Mouse (Mus musculus) embryo, embryonic 10.5 days (tissue): Measurements from ENCODE around the gene Hopx.

Experiments used
- DNase-seq: peaks from one replicate; pipeline ENCODE4 v3.0.0-alpha.2; 2015; ENCODE audit warnings: low spot score

Hopx gene

DNA sequence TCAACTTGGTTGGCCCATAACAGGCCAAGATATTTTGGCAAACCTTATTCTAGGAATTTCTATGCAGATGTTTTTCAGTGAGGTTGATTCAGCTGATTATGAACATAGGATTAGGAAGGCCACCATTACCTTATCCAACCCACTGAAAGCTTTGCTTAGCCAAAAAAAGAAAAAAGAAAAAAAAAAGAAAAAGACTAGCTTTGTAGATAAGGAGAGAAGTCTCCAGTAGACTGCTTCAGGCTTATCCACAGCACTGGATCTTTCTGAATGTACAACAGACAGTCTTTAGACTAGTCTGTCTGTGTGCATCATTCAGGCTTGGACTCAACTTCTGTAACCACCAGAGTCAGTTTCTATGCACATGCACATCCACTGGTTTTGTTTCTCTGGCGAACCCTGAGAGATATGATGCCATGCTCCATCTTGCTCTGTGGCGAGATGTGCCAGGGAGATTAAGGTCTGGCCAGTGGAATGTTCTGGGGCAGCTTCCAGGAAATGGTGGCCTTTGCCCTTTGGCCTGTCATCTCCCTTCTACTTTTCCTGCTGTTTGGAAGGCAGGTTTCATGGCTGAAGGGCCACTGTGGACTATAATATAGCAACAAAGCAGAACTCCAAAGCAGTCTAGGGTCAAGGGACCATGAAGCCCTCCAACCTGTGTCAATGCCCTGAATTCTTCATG, 17.7 kb upstream of the Hopx start:
- DNase-seq = no peak

DNA sequence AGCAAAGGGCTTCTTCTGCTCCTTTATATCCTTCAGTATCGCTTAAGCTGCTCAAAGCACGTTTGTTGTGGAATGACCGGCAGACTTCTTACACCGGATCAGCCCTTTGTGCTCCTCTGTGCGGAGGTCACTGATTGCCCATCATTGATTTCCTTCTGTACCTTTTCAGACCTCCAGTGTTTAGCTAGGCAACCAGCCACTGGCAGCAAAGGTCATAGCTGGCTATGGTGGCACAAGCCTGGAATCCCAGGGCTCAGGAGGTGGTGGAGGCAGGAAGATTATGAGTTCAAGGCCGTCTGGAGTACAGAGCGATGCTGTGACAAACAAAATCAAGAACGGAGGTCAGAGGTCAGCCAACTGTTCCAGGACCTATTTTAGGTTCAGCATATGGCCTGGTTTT, 17.0 kb upstream of the Hopx start:
- DNase-seq = no peak

DNA sequence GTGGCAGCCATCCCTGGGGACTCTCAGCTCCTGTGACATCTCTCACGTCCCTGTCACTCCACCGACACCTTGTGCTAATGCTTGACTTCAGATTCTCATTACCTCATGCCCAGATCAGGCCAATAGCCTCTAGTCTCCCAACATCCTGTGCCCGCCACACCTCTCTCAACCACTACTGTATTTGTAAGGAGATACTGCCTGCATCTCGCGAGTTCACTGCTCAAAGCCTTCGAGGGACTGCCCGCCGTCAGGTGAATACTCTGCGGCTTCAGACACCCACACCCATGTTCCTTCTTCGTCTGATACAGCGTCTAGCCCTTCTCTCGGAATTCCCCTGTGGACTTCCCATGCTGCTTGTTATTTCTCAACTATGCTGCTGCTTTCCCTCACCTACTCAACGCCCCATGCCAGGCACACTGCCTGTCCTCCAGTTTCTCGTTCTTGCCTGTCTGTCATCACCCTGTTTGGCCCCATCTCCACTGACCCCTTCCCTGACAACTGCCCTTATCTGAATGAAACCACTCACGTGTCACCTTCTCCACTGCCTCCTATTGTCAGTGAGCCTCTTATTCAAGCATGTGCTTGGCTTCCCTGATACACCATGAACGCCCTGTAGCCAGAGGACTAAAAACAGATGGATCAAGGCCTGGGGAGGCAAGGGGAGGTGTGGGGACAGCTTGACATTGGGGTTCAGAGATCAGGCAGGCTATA, 15.5 kb upstream of the Hopx start:
- no peak for DNase-seq

DNA sequence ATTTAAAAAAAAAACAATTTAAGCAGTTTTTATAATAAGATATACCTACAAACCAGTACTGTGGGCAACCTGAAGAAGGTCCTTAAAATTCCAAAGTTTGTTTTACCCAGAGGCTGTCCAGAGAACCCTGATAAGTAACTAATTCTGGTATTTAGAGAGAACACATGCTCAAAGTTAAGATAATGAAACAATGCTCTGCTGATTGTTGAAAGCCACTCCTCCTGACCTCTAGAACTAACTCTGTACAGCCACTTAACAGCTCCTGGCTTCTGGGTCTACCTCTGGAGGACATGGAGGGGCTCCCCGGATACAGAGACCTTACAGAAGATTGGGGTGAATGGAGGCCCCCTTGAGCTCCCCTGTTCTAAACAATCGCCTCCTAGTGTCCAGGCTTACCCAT, 15.0 kb upstream of the Hopx start:
- no peak for DNase-seq

DNA sequence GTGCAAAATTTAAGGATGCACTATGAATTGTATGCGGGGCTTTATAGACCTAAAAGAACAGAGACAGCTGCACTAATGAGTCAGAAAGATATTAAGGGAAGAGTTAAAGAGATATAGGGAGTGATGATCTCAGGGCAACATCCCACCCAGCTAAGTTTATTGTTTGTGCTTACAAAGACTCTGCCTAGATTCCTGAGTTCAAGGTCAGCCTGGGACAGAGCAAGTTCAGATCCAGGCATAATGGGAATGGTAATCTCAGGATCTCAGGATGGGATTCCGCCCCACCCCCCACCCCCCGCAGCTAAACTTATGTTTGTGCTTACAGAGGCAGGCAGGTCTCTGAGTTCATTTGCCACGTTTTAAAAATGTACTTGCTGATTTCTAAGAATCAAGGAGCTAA, 13.9 kb upstream of the Hopx start:
- DNase-seq = no peak

DNA sequence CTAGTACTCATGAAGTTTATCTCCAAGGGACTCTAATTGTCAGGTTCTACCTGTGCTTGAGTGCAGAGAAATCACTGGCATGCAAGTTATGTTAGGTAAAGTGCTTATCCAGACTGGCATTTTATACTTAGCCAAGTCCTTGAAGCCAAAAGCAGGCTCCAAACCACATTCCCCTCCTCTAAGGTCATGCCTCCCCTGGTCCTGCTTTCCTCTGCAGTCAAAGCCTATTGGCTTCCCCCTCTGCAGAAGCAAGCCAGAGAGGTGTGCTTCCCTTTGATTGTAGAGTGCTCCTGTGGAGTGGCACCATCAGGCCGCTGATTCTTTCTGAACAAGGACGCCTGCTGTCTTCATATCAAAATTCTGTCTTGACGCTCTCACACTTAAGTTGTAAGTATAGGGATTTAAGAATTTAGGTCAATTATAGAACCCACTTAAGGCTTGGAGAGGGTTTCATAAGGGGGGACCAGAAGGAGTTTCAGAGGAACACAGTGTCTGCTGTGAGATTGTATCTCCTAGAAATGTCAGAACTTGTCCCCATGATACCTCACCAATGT, 11.6 kb upstream of the Hopx start:
- DNase-seq = no peak

DNA sequence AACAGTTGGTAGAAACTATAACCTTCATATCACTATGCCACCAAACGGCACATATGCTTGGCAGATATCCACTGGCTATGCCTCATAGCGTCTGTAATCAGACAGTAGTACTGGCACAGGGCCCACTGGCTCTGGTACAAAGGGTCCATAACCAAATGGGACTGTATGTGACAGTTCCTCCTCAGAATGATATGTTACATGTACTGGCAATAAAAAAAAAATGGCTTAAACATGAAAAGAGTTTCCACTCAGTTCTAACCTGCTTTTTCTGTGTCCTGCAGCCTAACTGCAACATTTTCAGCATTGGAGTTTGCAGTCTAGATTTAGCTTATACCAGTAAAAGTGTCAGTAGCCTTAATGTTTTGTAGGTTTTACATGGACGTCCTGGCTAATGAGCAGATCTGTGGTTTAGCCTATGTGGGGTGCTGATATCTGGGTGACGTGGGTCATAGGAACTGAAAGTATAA, 9.9 kb upstream of the Hopx start:
- no peak for DNase-seq

DNA sequence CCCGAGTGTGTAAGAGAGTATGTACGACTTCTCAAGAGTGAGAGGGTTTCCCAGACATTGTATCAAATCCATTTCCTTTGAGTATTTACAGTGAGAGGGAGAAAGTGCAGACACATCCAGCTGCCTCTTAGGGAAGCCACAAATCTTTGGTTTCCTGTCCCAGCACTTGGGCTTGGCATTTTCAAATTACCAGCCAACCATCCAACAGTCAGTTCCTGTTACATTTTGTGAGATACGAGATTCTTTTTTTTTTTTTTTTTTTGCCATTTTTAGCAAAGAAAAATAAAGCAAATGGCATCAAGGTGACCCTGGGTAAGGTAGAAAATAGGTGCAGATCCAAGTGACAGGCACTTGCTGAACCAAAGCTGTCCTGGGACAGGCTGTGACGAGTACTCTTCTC, 9.2 kb upstream of the Hopx start:
- DNase-seq = no peak

DNA sequence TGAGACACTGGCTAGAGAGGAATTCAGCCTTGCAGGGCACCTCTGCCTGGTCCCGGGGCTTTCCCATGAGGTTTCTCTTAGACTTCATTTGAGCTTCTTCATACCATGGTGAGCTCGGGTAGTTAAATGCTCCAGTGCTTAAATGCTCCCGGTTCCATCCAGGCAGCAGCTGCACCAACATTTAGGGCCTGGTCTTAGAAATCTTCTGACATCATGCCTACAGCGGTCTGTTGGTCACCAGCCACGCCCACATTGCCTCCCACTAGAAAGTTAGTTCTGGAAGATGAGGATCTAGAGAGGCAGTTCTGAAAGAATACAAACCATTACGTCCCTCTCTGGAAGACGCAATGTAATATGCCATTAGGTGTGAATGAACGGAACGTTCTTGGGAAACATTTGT, 8.7 kb upstream of the Hopx start:
- DNase-seq = no peak

DNA sequence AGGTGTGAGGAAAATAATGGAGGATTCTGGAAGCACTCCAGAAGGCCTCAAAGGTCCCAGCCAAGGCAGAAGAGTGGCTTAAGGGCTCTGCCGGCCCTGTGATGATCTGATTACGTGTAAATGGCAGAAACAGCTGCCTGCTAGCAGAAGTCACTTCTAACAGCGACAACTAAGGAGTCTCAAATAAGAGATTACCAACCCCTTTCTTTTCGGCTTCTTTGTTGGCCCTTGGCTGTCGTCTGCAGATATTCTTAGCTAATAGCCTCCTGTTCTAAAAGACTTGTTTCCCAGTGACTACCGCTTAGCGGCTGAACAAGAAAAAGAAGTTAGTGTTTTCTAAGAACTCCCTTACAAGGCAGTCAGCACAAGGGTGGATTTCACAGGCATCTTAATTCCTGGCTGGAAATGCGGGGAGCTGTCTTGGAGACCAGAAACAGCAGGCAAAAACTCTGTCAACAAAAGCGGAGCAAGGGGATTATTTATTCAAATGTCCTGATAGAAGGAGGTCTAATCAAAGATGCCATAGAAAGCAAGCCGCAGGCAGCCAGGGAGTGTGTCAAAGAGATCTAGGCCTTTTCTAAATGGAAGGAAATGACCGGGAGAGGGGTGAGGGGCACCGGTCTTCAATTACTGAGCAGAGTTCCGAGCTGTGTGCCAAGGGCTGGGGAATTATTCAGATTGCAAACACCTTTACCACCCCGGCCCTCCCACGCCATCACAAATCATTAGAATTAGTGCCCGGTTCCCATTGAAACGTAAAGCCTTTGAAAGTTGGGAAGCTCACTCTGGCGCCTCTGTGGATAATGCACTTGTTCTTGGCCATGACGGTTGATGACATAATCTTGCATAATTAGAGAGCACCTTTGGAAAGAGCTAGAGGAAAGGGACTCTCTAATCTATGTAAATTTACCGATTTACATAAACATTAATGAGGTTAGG, 7.6 kb upstream of the Hopx start:
- peak; percentile 62 for DNase-seq

DNA sequence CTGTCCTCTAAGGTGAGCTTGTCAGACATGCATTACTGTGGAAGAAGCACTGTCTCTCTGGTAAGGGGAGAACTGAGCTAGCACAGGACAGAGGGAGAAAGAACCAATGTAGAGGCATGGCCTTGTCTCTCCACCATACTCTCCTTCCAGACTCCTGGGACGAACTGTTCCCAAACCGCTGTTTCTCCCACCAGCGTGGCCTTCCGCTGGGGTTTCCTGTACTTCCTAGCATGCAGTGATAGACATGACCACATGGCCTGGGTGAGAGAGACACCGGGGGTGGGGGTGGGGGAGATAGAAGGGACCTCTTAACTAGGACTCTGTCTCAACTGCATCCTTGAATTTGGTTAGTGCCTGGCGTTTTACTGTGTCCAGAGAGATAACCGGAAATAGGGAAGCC, 5.8 kb upstream of the Hopx start:
- no peak for DNase-seq

DNA sequence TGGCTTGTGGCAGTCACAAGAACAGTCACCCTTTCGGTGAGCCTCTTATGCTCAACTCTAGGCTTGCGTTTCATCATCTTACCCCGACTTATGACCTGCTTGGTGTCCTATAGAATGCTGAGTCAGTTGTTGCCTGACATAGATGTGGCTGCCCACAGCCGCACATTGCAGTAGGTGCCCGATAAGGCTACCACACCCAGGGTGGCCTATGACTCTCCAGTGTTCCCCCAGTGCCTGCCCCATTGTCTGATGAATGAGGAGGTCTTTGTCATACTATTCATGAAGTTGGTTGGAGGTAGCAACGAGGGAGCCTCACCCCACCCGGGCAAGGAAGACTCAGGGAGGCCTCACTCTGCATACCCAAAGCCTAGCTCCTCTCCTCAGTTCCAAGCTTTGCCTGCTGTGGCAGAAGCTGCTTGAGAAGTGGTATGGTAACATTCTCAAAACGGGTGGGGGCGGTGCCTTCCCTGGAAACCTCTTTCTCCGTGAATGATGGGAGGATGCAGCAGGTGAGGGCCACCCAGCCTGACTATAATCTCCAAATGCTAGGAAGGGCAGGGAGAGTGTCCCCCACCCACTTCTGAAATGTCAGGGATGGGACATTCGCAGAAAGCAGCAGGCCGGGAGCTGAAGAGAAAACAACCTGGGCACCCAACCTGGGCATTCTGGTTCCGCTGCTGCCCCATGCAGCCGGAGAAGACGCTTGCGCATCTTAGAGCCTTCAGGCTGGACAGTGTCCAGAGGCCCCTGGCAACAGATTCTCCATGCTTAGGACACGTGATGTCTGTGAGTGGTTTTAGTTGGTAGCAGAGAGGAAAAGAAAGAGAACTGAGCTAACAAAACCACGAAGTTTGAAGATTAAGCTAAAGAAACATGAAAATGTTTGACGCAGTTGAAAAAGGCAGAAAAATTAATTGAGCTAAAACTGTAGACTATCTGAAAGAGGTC, 4.8 kb upstream of the Hopx start:
- DNase-seq = no peak

DNA sequence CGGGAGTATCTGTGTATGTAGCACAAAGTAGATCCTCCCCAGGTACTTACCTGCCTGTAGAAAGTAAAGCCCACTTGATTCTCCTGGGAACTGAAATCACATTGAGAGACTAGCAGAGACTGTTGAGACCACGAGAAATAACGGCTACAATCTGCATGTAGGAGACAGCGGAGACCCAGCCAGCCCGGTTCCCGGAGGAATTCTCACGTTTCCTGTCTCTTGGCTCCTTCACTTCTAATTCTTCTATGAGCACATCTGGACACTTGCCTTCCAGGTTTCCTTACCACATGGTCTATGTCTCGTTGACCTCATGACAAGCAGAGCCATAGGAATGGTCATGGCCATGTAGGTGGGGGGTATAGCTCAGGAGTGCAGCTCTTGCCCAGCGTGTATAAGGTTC, 811 bp upstream of the Hopx start:
- no peak for DNase-seq

DNA sequence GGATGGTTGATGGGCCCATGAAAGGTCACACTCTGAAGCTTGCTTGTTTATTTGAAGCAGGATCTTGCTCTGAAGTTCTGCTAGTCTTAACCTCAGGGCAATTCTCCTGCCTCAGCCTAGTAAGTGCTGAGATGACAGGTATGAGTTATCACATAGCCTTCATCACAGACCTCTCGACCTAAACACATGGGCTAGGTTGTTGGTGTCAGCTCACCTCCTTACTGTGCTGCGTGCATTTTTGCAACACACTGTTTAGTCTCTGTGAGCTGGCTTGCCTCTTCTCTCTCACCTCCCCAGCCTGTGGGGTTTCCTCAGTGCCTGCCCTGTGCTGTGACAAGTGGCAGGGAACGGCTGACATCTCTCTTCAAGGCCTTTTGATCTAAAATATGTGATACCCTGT, 1.1 kb downstream of the Hopx start:
- DNase-seq = no peak

DNA sequence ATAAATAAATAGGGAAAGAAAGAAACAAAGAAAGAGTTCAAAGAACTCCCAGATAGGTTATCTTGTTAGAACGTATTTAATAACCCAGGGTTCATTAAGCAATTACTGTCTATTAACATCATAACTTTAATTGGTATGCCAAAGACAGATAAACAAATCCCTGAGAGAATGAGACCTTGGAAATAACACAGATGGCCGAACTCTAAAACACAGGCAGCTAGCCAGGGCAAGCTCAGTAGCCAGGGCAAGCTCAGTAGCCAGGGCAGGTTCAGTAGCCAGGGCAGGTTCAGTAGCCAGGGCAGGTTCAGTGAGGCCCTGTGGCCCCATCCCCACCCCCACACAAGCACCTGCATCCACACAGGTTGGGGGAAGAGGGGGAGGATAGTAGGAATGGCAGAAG, 2.9 kb downstream of the Hopx start:
- DNase-seq = no peak

DNA sequence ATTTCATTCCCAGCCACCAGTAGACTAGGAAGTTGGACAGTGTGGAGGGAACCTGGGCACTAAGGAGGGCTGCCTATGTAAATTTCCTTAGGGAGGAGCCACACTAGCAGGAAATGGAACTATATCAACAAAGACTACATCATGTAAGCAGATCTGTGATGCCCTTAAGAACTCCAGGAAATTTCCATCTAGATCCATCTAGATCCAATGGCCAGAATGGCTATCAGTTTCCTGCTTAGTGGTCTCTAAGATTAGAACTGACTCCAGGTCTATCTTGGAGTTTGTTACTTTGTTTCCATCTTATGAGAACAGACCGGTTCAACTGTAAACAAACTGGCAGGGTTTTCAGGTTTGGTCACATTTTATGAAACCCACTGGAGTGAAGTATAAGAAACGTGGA, 5.1 kb downstream of the Hopx start:
- no peak for DNase-seq

DNA sequence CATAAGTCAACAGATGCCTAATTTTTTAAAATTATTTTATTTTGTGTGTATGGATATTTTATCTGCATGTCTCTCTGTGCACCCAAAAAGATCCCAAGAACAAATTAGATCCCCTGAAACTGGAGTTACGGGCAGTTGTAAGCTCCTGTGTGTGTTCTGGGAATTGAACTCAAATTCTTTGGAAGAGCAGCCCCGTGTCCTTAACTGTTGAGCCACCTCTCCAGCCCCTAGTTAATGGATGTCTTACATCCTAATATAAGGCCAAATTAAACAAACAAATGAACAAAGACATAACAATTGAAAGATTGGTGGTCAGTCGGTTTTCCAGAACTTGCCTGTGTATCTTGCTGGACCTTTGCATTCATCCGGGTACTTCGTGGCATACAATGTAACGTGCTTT, 6.1 kb downstream of the Hopx start:
- no peak for DNase-seq

DNA sequence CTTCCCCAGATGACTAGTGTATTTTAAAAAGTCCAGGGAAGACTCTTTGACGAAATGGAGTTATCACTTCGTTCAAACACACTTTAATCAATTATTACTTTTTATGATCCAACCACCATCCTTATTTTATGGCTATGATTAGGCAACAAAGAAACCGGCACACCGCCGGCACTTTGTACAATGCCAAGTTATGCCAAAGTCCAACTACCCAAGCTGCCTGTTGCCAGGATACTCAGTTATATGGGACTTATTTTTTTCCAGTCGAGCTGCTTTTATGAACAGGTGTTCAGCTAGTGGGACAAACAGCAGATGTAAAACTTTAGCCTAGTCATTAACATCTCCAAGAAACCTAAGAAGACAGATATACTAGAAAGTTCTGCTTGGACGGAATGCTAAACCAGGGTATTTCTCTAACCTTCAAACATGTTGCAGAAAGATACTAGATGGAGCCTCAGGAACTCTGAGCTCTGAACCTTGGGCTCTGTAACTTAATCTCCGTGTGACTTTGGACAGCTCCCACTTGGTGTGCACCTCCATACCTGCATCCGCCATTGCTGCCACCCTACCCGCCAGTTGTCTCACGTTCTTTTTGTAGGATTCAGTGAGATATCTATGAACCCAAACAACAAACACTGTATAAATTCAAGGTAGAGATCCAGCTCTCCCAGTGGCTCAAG, 7.6 kb downstream of the Hopx start:
- no peak for DNase-seq

DNA sequence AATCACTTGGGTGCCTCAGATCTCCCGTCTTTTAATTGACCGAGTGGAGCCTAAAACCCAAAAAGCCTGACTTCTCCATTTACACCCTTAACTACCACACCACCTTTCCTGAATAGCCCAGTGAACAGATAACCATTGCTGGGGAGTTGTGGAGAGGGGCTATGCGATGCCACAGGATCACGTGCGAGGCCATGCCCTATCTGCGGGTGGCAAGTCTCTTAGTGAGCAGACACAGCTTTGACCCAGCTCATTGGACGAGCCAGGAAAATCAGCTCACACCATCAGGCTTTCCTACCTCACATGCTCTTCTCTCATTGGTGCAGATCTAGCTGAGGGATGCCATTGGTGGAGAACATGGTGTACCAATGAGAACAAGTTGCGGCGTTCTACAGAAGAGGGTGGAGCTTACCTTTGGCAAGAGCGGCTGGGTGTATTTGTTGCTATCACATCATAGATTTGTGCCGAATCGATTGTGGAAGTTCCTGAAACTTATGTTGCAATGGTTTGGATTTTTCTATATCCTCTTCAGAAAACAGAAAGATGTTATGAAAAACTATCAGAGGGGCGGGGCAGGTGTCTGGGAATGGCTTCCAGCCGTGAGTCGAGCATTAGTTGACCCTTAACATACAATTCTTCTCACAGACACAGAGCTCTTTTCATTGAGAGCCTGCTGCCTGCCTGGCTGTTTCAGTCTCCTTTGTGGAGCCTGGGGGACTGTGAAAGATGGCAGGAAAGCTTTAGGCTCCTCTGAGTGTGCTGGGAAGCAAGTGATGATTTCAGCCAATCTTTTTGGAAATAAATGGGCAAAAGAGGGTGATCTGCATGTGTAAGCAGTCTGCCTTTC, 12.2 kb downstream of the Hopx start:
- DNase-seq = peak; percentile 42

DNA sequence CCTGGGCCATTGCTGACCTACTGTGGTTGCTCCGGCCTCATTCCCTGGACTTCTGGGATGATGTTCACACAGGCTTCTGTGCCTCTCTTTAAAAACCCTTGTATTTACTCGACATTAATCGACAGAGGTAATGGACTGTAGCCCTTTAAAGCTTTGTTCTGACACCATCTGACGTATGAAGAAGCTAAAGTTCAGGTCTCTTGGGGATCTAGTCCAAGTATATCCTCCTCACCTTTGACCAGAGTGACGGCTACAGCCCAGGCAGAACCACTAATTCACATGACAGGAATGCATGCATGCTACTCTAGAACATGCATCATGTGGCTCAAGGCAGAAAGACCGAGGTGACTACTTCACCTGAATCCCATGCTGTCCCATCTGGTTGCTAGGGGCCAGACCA, 14.2 kb downstream of the Hopx start:
- DNase-seq = no peak
